Comparison of ENCODE assay signal across 16 mouse cellular contexts in genomic region chr7:133435596-133436357, GRCm38 (mm10).
DNase-seq lines count a peak whose midpoint lies in the region; ATAC-seq lines count a peak whose summit lies in the region.
"Had no signal": no experiment of that assay in that cellular context is flagged by ENCODE, and none has a peak within 500 bp of the region (broad histone marks: within the 10 kb centered on the region; RNA-seq: fewer than 3 reads in every experiment).

No protein-coding gene starts in this region.

- WGBS in hindbrain, embryonic 11.5 days: 71% methylated on average over 14 of the region's 14 CpGs
- 60% methylated on average over 14 of the region's 14 CpGs for WGBS in hindbrain, embryonic 12.5 days
- WGBS in midbrain, embryonic 11.5 days: 51% methylated on average over 14 of the region's 14 CpGs

- no peaks in the 10 kb centered on the region for H3K27me3 ChIP-seq in hindbrain, embryonic 11.5 days (ENCODE audit: control insufficient read depth, insufficient read depth, low read length)
- no peaks in the 10 kb centered on the region for H3K27me3 ChIP-seq in hindbrain, embryonic 12.5 days
- H3K27me3 ChIP-seq in midbrain, embryonic 11.5 days (ENCODE audit: control insufficient read depth, insufficient read depth, low read length): no peaks in the 10 kb centered on the region
- H3K27me3 ChIP-seq: heart, embryonic 15.5 days had no signal

- H3K4me3 ChIP-seq in hindbrain, embryonic 11.5 days (ENCODE audit: low read depth, low read length): no peak overlapping the region
- H3K4me3 ChIP-seq in hindbrain, embryonic 12.5 days: no peak overlapping the region
- H3K4me3 ChIP-seq in midbrain, embryonic 11.5 days (ENCODE audit: low read depth, low read length): no peak overlapping the region
- H3K4me3 ChIP-seq: erythroblast, embryonic 14.5 days; gastrocnemius, adult 2 months; heart, embryonic 15.5 days had no signal

- DNase-seq in adrenal gland, postnatal 10 days: peak; percentile 43
- no peak for DNase-seq in adrenal gland, adult (ENCODE audit: inconsistent age in 2 of 2, low spot score in 1 of 2)
- peak; percentile 11 for DNase-seq in hindbrain, embryonic 11.5 days (ENCODE audit: low spot score)
- peak; percentile 45 for DNase-seq in adipocyte (ENCODE audit: low spot score)
- no peak for DNase-seq in midbrain, embryonic 11.5 days (ENCODE audit: low spot score, missing footprints)
- DNase-seq in ovary, postnatal 10 days (ENCODE audit: low spot score): no peak
- DNase-seq in heart, adult 8-10 months (ENCODE audit: low spot score): no peak
- DNase-seq: gastrocnemius, adult 2 months; kidney, adult 18-20 months; layer of hippocampus, adult 9-11 months; spleen, adult 18-20 months; thymus, adult 18-20 months had no signal

- no peaks in the 10 kb centered on the region; the same call in 1 of the 2 replicates for H3K4me1 ChIP-seq in hindbrain, embryonic 11.5 days (replicated peaks; ENCODE audit: control insufficient read depth, insufficient read depth, low read length)
- H3K4me1 ChIP-seq in hindbrain, embryonic 12.5 days: peaks cover 18% of the 10 kb centered on the region
- peaks cover 17% of the 10 kb centered on the region for H3K4me1 ChIP-seq in midbrain, embryonic 11.5 days (ENCODE audit: control insufficient read depth, insufficient read depth, low read length)
- H3K4me1 ChIP-seq: heart, embryonic 15.5 days had no signal

- H3K27ac ChIP-seq in hindbrain, embryonic 11.5 days (ENCODE audit: low read depth, low read length): no peak overlapping the region; the same call in 1 of the 2 replicates
- H3K27ac ChIP-seq in hindbrain, embryonic 12.5 days: no peak overlapping the region
- H3K27ac ChIP-seq in midbrain, embryonic 11.5 days (ENCODE audit: low read depth, low read length): no peak overlapping the region
- H3K27ac ChIP-seq: gastrocnemius, adult 2 months; heart, embryonic 15.5 days had no signal

- no peak for ATAC-seq in hindbrain, embryonic 11.5 days (ENCODE audit: low FRiP score)
- no peak for ATAC-seq in hindbrain, embryonic 12.5 days (ENCODE audit: low FRiP score)
- ATAC-seq in midbrain, embryonic 11.5 days (ENCODE audit: low FRiP score): 0 out of 2 replicates have a peak, but pooled peaks have one; percentile 29

- H3K9ac ChIP-seq in hindbrain, embryonic 11.5 days (ENCODE audit: low read depth, low read length): no peak overlapping the region
- no peak overlapping the region for H3K9ac ChIP-seq in hindbrain, embryonic 12.5 days
- H3K9ac ChIP-seq in midbrain, embryonic 11.5 days (ENCODE audit: low read length): no peak overlapping the region
- H3K9ac ChIP-seq: heart, embryonic 15.5 days had no signal

- H3K36me3 ChIP-seq in hindbrain, embryonic 11.5 days (ENCODE audit: control insufficient read depth, insufficient read depth, low read length): no peaks in the 10 kb centered on the region
- H3K36me3 ChIP-seq in hindbrain, embryonic 12.5 days: no peaks in the 10 kb centered on the region
- H3K36me3 ChIP-seq in midbrain, embryonic 11.5 days (ENCODE audit: control insufficient read depth, insufficient read depth, low read length): no peaks in the 10 kb centered on the region
- H3K36me3 ChIP-seq: heart, embryonic 15.5 days had no signal

- H3K9me3 ChIP-seq in hindbrain, embryonic 11.5 days (ENCODE audit: control insufficient read depth, low read length): no peaks in the 10 kb centered on the region
- H3K9me3 ChIP-seq in hindbrain, embryonic 12.5 days (replicated peaks): no peaks in the 10 kb centered on the region
- H3K9me3 ChIP-seq in midbrain, embryonic 11.5 days (ENCODE audit: control insufficient read depth, low read length): no peaks in the 10 kb centered on the region
- H3K9me3 ChIP-seq: heart, embryonic 15.5 days had no signal

- no peak overlapping the region for H3K4me2 ChIP-seq in hindbrain, embryonic 11.5 days (replicated peaks; ENCODE audit: low read depth, low read length)
- no peak overlapping the region for H3K4me2 ChIP-seq in hindbrain, embryonic 12.5 days (replicated peaks)
- H3K4me2 ChIP-seq in midbrain, embryonic 11.5 days: no peak overlapping the region
- H3K4me2 ChIP-seq: heart, embryonic 15.5 days; liver, embryonic 11.5 days had no signal

Comparison
In these comparisons a context has a peak if more than half of its experiments do, and no peak if none do; other contexts are left out.
1. DNase-seq: peak in adrenal gland, postnatal 10 days (single experiment), hindbrain, embryonic 11.5 days (single experiment) and adipocyte (single experiment); none in adrenal gland, adult (0 of 2), midbrain, embryonic 11.5 days (single experiment), ovary, postnatal 10 days (single experiment) and heart, adult 8-10 months (single experiment).